Mouse (Mus musculus): ENCODE data around the gene Lrrc8e.

- TF ChIP-seq CTCF (conservative IDR thresholded peaks at IDR 0.05; ENCODE audit: insufficient read depth, insufficient read length, low read depth, low read length) (no peak), POLR2A (IDR thresholded peaks at IDR 0.05; ENCODE audit: low read depth, low read length) (no peak)
Measured at GRCm38 (mm10) chr8:4207016-4207350, 19.6 kb upstream of the Lrrc8e start.

Measured in kidney, adult 2 months (tissue).